Mouse (Mus musculus): ENCODE measurements at regions not wholly inside any gene's neighbourhood (a gene's known extent, or its start where the extent isn't known, plus 50 kb on each side); places are given as distances from the start of the nearest gene placed in this dataset.

- H3K27ac ChIP-seq (ENCODE audit: low read depth, low read length): no peak overlapping the region
Observed at GRCm38 (mm10) chr12:77783909-77784308, 410.1 kb upstream of the Gm6657 start.

GRCm38 (mm10) chr12:77785647-77786046, 408.4 kb upstream of the Gm6657 start:
- ATAC-seq (replicated peaks; ENCODE audit: low FRiP score) (no peak), DNase-seq (ENCODE audit: low spot score) (no peak)
- Histone ChIP-seq H3K4me3 (ENCODE audit: low read depth, low read length) (no peak overlapping the region), H3K27ac (ENCODE audit: low read depth, low read length) (no peak overlapping the region), H3K36me3 (ENCODE audit: control insufficient read depth, insufficient read depth, low read length) (no peaks in the 10 kb centered on the region), H3K9ac (ENCODE audit: low read length) (no peak overlapping the region), H3K4me2 (ENCODE audit: low read depth, low read length, severe bottlenecking) (no peak overlapping the region), H3K4me1 (replicated peaks; ENCODE audit: control insufficient read depth, insufficient read depth, low read length) (peaks cover 9% of the 10 kb centered on the region; the same call in 1 of the 2 replicates), H3K9me3 (ENCODE audit: control insufficient read depth, low read length) (no peaks in the 10 kb centered on the region), H3K27me3 (ENCODE audit: control insufficient read depth, insufficient read depth, low read length) (no peaks in the 10 kb centered on the region; the same call in 1 of the 2 replicates)
- 87% methylated on average over 6 of the region's 6 CpGs for WGBS

More at GRCm38 (mm10) chr12:77783909-77784308, 410.1 kb upstream of the Gm6657 start:
- no peak for ATAC-seq (replicated peaks; ENCODE audit: low FRiP score)
- H3K4me2 ChIP-seq (ENCODE audit: low read depth, low read length, severe bottlenecking): no peak overlapping the region
- no peak for DNase-seq (ENCODE audit: low spot score)
- WGBS: 73% methylated on average over 9 of the region's 9 CpGs
- H3K27me3 ChIP-seq (ENCODE audit: control insufficient read depth, insufficient read depth, low read length): no peaks in the 10 kb centered on the region
- peaks cover 5% of the 10 kb centered on the region; the same call in 1 of the 2 replicates for H3K4me1 ChIP-seq (replicated peaks; ENCODE audit: control insufficient read depth, insufficient read depth, low read length)
- H3K4me3 ChIP-seq (ENCODE audit: low read depth, low read length): no peak overlapping the region
- no peaks in the 10 kb centered on the region for H3K9me3 ChIP-seq (ENCODE audit: control insufficient read depth, low read length)
- H3K9ac ChIP-seq (ENCODE audit: low read length): no peak overlapping the region
- H3K36me3 ChIP-seq (ENCODE audit: control insufficient read depth, insufficient read depth, low read length): no peaks in the 10 kb centered on the region

- H3K27me3 ChIP-seq (ENCODE audit: control insufficient read depth, insufficient read depth, low read length): no peaks in the 10 kb centered on the region; the same call in 1 of the 2 replicates
- WGBS: 67% methylated on average over 4 of the region's 4 CpGs
- no peak for DNase-seq (ENCODE audit: low spot score)
- no peak overlapping the region for H3K4me2 ChIP-seq (ENCODE audit: low read depth, low read length, severe bottlenecking)
- H3K27ac ChIP-seq (ENCODE audit: low read depth, low read length): no peak overlapping the region
- peaks cover 9% of the 10 kb centered on the region; the same call in 1 of the 2 replicates for H3K4me1 ChIP-seq (replicated peaks; ENCODE audit: control insufficient read depth, insufficient read depth, low read length)
- H3K4me3 ChIP-seq (ENCODE audit: low read depth, low read length): no peak overlapping the region
- H3K9ac ChIP-seq (ENCODE audit: low read length): no peak overlapping the region
- ATAC-seq (replicated peaks; ENCODE audit: low FRiP score): no peak
- no peaks in the 10 kb centered on the region for H3K9me3 ChIP-seq (ENCODE audit: control insufficient read depth, low read length)
- H3K36me3 ChIP-seq (ENCODE audit: control insufficient read depth, insufficient read depth, low read length): no peaks in the 10 kb centered on the region
Observed at GRCm38 (mm10) chr12:77786678-77787077, 407.4 kb upstream of the Gm6657 start.

GRCm38 (mm10) chr12:77788273-77788672, 405.8 kb upstream of the Gm6657 start:
- H3K9ac ChIP-seq (ENCODE audit: low read length): no peak overlapping the region
- 75% methylated on average over 2 of the region's 2 CpGs for WGBS
- H3K4me1 ChIP-seq (replicated peaks; ENCODE audit: control insufficient read depth, insufficient read depth, low read length): peaks cover 9% of the 10 kb centered on the region; the same call in 1 of the 2 replicates
- DNase-seq (ENCODE audit: low spot score): no peak
- no peak overlapping the region for H3K27ac ChIP-seq (ENCODE audit: low read depth, low read length)
- no peaks in the 10 kb centered on the region for H3K36me3 ChIP-seq (ENCODE audit: control insufficient read depth, insufficient read depth, low read length)
- H3K4me3 ChIP-seq (ENCODE audit: low read depth, low read length): no peak overlapping the region
- H3K9me3 ChIP-seq (ENCODE audit: control insufficient read depth, low read length): no peaks in the 10 kb centered on the region
- H3K4me2 ChIP-seq (ENCODE audit: low read depth, low read length, severe bottlenecking): no peak overlapping the region
- no peaks in the 10 kb centered on the region; the same call in 1 of the 2 replicates for H3K27me3 ChIP-seq (ENCODE audit: control insufficient read depth, insufficient read depth, low read length)
- no peak for ATAC-seq (replicated peaks; ENCODE audit: low FRiP score)

GRCm38 (mm10) chr12:77789427-77789826, 404.6 kb upstream of the Gm6657 start:
- WGBS: 2% methylated on average over 8 of the region's 8 CpGs
- no peak overlapping the region for H3K27ac ChIP-seq (ENCODE audit: low read depth, low read length)
- H3K36me3 ChIP-seq (ENCODE audit: control insufficient read depth, insufficient read depth, low read length): no peaks in the 10 kb centered on the region
- no peak overlapping the region for H3K9ac ChIP-seq (ENCODE audit: low read length)
- ATAC-seq (replicated peaks; ENCODE audit: low FRiP score) (peak; percentile 66; the same call in 1 of the 2 replicates), DNase-seq (ENCODE audit: low spot score) (peak; percentile 76)
- H3K4me1 ChIP-seq (replicated peaks; ENCODE audit: control insufficient read depth, insufficient read depth, low read length): 0 out of 2 replicates have a peak, but pooled peaks cover 6% of the 10 kb centered on the region
- H3K4me2 ChIP-seq (ENCODE audit: low read depth, low read length, severe bottlenecking): peak overlapping the region; percentile 49
- H3K9me3 ChIP-seq (ENCODE audit: control insufficient read depth, low read length): no peaks in the 10 kb centered on the region
- H3K27me3 ChIP-seq (ENCODE audit: control insufficient read depth, insufficient read depth, low read length): no peaks in the 10 kb centered on the region; the same call in 1 of the 2 replicates
- peak overlapping the region; percentile 14; the same call in 1 of the 2 replicates for H3K4me3 ChIP-seq (ENCODE audit: low read depth, low read length)

- 0 out of 2 replicates have a peak, but pooled peaks cover 6% of the 10 kb centered on the region for H3K4me1 ChIP-seq (replicated peaks; ENCODE audit: control insufficient read depth, insufficient read depth, low read length)
- H3K9me3 ChIP-seq (ENCODE audit: control insufficient read depth, low read length): no peaks in the 10 kb centered on the region
- ATAC-seq (replicated peaks; ENCODE audit: low FRiP score): no peak
- 17% methylated on average over 14 of the region's 14 CpGs for WGBS
- no peak for DNase-seq (ENCODE audit: low spot score)
- no peaks in the 10 kb centered on the region; the same call in 1 of the 2 replicates for H3K27me3 ChIP-seq (ENCODE audit: control insufficient read depth, insufficient read depth, low read length)
- H3K9ac ChIP-seq (ENCODE audit: low read length): no peak overlapping the region
- H3K36me3 ChIP-seq (ENCODE audit: control insufficient read depth, insufficient read depth, low read length): no peaks in the 10 kb centered on the region
- peak overlapping the region; percentile 49 for H3K4me2 ChIP-seq (ENCODE audit: low read depth, low read length, severe bottlenecking)
- H3K4me3 ChIP-seq (ENCODE audit: low read depth, low read length): peak overlapping the region; percentile 14; the same call in 1 of the 2 replicates
- no peak overlapping the region for H3K27ac ChIP-seq (ENCODE audit: low read depth, low read length)
Observed at GRCm38 (mm10) chr12:77789871-77790270, 404.2 kb upstream of the Gm6657 start.

- WGBS: 90% methylated on average over 13 of the region's 13 CpGs
Observed at GRCm38 (mm10) chr12:77790891-77791672, 403.0 kb upstream of the Gm6657 start.

GRCm38 (mm10) chr12:77798516-77798915, 395.5 kb upstream of the Gm6657 start:
- no peak for DNase-seq (ENCODE audit: low spot score)
- no peaks in the 10 kb centered on the region for H3K9me3 ChIP-seq (ENCODE audit: control insufficient read depth, low read length)
- 83% methylated on average over 4 of the region's 4 CpGs for WGBS
- no peak for ATAC-seq (replicated peaks; ENCODE audit: low FRiP score)
- peaks cover 2% of the 10 kb centered on the region for H3K4me1 ChIP-seq (replicated peaks; ENCODE audit: control insufficient read depth, insufficient read depth, low read length)
- H3K27me3 ChIP-seq (ENCODE audit: control insufficient read depth, insufficient read depth, low read length): no peaks in the 10 kb centered on the region
- H3K36me3 ChIP-seq (ENCODE audit: control insufficient read depth, insufficient read depth, low read length): no peaks in the 10 kb centered on the region
- H3K4me2 ChIP-seq (ENCODE audit: low read depth, low read length, severe bottlenecking): no peak overlapping the region
- H3K9ac ChIP-seq (ENCODE audit: low read length): no peak overlapping the region
- no peak overlapping the region for H3K4me3 ChIP-seq (ENCODE audit: low read depth, low read length)
- H3K27ac ChIP-seq (ENCODE audit: low read depth, low read length): no peak overlapping the region

More at GRCm38 (mm10) chr12:77790891-77791672, 403.0 kb upstream of the Gm6657 start:
- Histone ChIP-seq H3K36me3 (ENCODE audit: control insufficient read depth, insufficient read depth, low read length) (no peaks in the 10 kb centered on the region), H3K4me2 (ENCODE audit: low read depth, low read length, severe bottlenecking) (no peak overlapping the region), H3K9me3 (ENCODE audit: control insufficient read depth, low read length) (no peaks in the 10 kb centered on the region), H3K4me3 (ENCODE audit: low read depth, low read length) (no peak overlapping the region), H3K4me1 (replicated peaks; ENCODE audit: control insufficient read depth, insufficient read depth, low read length) (0 out of 2 replicates have a peak, but pooled peaks cover 6% of the 10 kb centered on the region), H3K9ac (ENCODE audit: low read length) (no peak overlapping the region), H3K27ac (ENCODE audit: low read depth, low read length) (no peak overlapping the region), H3K27me3 (ENCODE audit: control insufficient read depth, insufficient read depth, low read length) (no peaks in the 10 kb centered on the region; the same call in 1 of the 2 replicates)
- DNase-seq (ENCODE audit: low spot score) (no peak), ATAC-seq (replicated peaks; ENCODE audit: low FRiP score) (no peak)

Measured in forebrain, embryonic 11.5 days (tissue).